Mouse (Mus musculus) olfactory bulb, adult 2 months (tissue): ENCODE measurements around the gene Hnrnpab.

Source experiments
- CTCF ChIP-seq: fragments of 200-500 bp; IDR thresholded peaks from 2 replicates; pipeline ENCODE4 v1.5.1; 2012; ENCODE audit warnings: low read depth, mild to moderate bottlenecking, low read length, moderate library complexity; ENCODE audit not compliant: insufficient read depth
- POLR2A ChIP-seq: fragments of 200-500 bp; IDR thresholded peaks from 2 replicates; pipeline ENCODE4 v1.6.1; 2012; ENCODE audit warnings: mild to moderate bottlenecking, low read depth, low read length, moderate library complexity; ENCODE audit not compliant: insufficient read depth

- TF ChIP-seq CTCF (no peak), POLR2A (no peak)
Observed at GRCm38 (mm10) chr11:51607096-51607738, 570 bp upstream of the Hnrnpab start.
